Mouse (Mus musculus): Measurements from ENCODE around the gene Cox8a.

Cox8a gene

GRCm38 (mm10) chr19:7217162-7217925 is at the start of gene Cox8a:
Cox8a (minus strand) TSS chr19:7217616.
- peak; percentile 85 to 95 for DNase-seq (ENCODE audit: low spot score in 2 of 2)

GRCm38 (mm10) chr19:7266421-7266831 is 49.0 kb upstream of the Cox8a start:
- no peak for DNase-seq (ENCODE audit: low spot score in 2 of 2)

GRCm38 (mm10) chr19:7265478-7266191 is 48.2 kb upstream of the Cox8a start:
- DNase-seq (ENCODE audit: low spot score in 2 of 2) = no peak

- no peak for DNase-seq (ENCODE audit: low spot score in 2 of 2)
Measured at GRCm38 (mm10) chr19:7264766-7265331, 47.4 kb upstream of the Cox8a start.

GRCm38 (mm10) chr19:7264088-7264765 is 46.8 kb upstream of the Cox8a start:
- DNase-seq (ENCODE audit: low spot score in 2 of 2) = peak; percentile 69 to 76

- no peak for DNase-seq (ENCODE audit: low spot score in 2 of 2)
Measured at GRCm38 (mm10) chr19:7262592-7262991, 45.2 kb upstream of the Cox8a start.

- DNase-seq (ENCODE audit: low spot score in 2 of 2) = no peak
Measured at GRCm38 (mm10) chr19:7261964-7262363, 44.5 kb upstream of the Cox8a start.

- DNase-seq (ENCODE audit: low spot score in 2 of 2) = no peak
Measured at GRCm38 (mm10) chr19:7261476-7261875, 44.1 kb upstream of the Cox8a start.

GRCm38 (mm10) chr19:7257881-7258280 is 40.5 kb upstream of the Cox8a start:
- DNase-seq (ENCODE audit: low spot score in 2 of 2) = no peak

GRCm38 (mm10) chr19:7246021-7246420 is 28.6 kb upstream of the Cox8a start:
- DNase-seq (ENCODE audit: low spot score in 2 of 2) = no peak

GRCm38 (mm10) chr19:7240782-7241690 is 23.6 kb upstream of the Cox8a start, which contains the start of gene Naa40:
Naa40 (minus strand) TSS chr19:7241183.
- peak; percentile 71 to 86 for DNase-seq (ENCODE audit: low spot score in 2 of 2)

- DNase-seq (ENCODE audit: low spot score in 2 of 2) = no peak
Measured at GRCm38 (mm10) chr19:7240291-7240690, 22.9 kb upstream of the Cox8a start.

- no peak for DNase-seq (ENCODE audit: low spot score in 2 of 2)
Measured at GRCm38 (mm10) chr19:7239574-7239973, 22.2 kb upstream of the Cox8a start.

GRCm38 (mm10) chr19:7236742-7237141 is 19.3 kb upstream of the Cox8a start:
- DNase-seq (ENCODE audit: low spot score in 2 of 2) = no peak

GRCm38 (mm10) chr19:7236011-7236410 is 18.6 kb upstream of the Cox8a start:
- DNase-seq (ENCODE audit: low spot score in 2 of 2) = no peak

GRCm38 (mm10) chr19:7235461-7235860 is 18.0 kb upstream of the Cox8a start:
- no peak for DNase-seq (ENCODE audit: low spot score in 2 of 2)

- peak; percentile 57 to 60 for DNase-seq (ENCODE audit: low spot score in 2 of 2)
Measured at GRCm38 (mm10) chr19:7234537-7235221, 17.3 kb upstream of the Cox8a start.

GRCm38 (mm10) chr19:7226511-7226914 is 9.1 kb upstream of the Cox8a start:
- peak in 1 of 2 experiments; percentile 27 for DNase-seq (ENCODE audit: low spot score in 2 of 2)

GRCm38 (mm10) chr19:7225096-7225690 is 7.8 kb upstream of the Cox8a start:
- no peak for DNase-seq (ENCODE audit: low spot score in 2 of 2)

- DNase-seq (ENCODE audit: low spot score in 2 of 2) = no peak
Measured at GRCm38 (mm10) chr19:7224253-7224652, 6.8 kb upstream of the Cox8a start.

Measured in urinary bladder, adult 18-20 months (tissue).